Mouse (Mus musculus): ENCODE results near the gene Casp8ap2.

Gene Casp8ap2

DNA sequence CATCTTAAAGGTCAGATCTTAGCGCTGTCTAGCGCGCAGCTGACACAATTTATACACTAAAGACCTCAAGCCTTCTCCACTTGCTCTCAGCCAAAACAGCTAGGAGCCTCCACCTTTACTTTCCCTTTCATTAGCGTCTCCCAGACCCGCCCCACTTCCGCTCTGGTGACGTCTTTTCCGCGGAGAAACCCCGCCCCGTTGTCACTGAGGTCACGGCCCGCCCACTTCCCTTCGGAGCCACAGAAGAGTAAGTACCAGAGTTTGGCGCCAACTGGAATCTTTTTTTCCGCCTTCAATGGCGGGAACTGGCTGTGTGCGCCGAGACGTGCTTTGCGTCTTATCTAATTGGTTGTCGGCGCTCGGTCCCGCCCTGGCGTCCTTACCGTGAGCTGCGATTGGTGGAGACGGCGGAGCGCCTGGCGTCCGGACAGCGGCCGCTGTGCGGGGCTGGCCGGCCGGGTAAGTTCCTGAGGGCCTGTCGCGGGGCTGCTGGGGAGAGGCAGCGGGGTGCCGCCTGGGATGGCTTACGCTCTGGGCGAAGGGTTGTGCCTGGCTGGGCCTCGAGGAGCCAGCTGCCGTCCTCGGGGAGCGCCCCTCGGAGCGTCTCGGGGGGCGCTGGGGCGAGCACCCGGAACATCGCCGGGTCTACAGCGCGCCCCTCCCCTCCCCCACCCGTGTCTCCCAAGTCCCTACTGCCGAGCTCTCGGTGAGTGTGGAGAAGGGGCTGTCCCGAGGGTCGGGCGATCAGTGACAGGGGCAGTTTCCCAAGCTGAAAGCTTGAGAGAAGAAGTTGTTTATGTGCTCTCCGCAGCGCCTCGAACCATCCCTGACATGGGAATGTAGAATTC is at the start of gene Casp8ap2:
TSS of gene Casp8ap2 (plus strand) at position 418 of the 848 bp plus-strand sequence.
- peak; percentile 99 for DNase-seq (ENCODE audit: low read depth, low spot score)

DNA sequence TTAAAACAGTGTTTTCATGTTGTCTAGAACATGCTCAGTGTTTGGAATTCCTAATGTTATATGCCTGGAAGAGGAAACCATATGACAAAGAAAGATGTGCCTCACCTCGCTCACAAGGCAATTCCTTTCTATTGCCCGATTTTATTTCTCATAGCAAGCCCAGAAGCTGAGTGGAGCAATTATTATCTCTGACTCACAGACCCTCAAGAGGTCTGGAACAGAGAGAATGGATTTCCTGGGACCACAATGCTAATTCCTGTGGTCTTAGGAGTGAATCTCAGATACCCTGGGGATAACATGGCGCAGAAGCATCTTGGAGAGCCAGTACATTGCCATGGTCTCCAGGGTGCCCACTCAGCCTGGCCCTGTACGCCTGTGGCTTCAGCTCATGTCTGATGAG is 46.2 kb upstream of the Casp8ap2 start:
- no peak for DNase-seq (ENCODE audit: low read depth, low spot score)

DNA sequence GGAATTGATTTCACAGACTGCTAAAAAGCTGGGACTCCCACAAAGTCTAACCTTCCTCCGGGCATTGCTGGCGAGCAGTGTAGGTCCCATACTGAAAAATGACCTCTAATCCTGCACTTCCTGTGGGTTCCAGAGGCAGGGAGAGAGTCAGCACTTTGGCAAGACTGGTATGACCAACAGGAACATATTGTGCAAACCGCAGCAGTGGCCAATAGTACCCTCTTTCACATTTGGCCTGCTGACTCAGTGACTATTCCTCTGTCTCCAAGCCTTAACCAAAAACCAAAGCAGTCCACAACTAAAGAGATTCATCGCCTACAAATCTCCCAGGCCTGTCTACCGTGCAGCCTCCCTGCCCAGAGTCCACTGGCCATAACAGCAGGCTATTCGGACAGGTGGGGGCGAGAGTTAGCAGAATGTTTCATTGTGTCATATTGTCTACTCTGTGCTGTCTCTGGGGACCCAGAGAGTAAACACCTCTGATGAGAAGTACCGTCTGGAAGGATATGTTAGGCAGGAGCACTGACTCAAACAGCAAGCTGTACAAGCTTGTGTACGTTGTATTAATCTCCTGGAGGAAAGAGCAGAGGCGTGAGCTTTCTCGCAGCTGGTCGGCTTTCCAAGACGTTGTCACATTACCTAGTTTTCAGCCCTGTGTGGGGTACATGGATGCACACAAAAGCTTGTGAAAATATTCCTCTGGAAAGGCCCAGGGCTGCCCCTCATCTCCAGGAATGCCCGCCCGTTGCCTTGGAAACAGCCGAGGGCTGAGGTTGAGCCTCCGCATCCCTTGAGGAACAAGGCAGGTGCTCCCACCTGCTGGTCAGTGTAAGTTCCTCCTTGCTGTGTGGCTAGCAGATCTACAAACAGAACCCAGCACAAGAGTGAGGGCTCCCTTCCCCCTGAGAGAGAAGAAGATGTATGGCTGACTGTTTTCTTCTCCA is 45.0 kb upstream of the Casp8ap2 start:
- DNase-seq (ENCODE audit: low read depth, low spot score), result no peak

DNA sequence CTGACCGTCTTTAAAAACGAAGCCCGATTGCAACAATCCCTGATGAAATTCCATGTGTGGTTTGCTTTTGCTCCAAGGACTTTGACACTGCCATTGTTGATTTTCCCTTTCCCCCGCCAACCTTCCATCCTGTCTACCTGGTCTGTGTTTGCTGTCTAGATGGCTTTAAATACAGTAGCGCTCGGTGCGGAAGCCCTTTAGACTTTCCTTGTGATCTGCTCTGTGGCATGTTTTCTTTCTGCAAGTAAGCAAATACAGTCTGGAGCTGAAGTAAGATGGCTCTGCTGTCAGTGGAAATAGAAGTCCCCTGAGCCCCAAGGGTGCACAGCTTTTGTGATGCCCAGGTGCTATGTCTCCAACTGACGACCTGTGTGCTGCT is 44.3 kb upstream of the Casp8ap2 start:
- DNase-seq (ENCODE audit: low read depth, low spot score), result no peak

DNA sequence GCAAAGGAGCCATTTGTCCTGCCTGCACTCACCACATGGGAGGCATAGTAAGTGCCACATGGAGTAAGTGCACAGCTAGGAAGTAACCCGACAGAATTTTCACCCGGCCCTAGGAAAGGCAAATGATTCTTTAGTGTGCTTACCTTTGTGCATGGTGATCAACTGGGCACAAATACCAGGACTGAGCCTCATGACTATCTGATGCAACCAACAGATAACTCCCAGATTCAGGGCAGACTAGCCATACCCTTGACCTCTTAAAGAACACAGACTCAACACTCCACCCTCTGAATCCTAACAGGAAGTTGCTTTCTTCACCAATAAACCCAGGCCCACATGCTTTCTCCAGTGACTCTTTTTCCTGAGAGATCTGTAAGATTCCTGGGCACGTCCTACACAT is 43.8 kb upstream of the Casp8ap2 start:
- DNase-seq (ENCODE audit: low read depth, low spot score), result no peak

DNA sequence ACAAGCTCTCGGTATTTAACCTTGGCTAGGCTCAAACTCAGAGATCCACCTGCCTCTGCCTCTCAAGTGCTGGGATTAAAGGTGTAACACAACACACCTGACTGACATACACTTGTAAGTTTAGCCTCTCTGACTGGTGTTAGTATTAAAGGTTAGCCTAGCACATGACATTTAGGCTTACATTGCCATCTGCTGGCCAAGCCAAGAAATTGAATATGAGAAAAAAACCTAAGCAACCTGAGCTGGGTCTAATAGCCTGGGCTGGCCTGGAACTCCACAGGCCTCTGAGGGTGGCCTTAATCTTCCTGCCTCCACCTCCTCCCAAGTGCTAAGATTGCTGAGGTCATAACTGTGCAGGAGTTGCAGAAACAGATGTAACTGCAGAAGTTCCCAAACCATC is 43.1 kb upstream of the Casp8ap2 start:
- DNase-seq (ENCODE audit: low read depth, low spot score), result no peak

DNA sequence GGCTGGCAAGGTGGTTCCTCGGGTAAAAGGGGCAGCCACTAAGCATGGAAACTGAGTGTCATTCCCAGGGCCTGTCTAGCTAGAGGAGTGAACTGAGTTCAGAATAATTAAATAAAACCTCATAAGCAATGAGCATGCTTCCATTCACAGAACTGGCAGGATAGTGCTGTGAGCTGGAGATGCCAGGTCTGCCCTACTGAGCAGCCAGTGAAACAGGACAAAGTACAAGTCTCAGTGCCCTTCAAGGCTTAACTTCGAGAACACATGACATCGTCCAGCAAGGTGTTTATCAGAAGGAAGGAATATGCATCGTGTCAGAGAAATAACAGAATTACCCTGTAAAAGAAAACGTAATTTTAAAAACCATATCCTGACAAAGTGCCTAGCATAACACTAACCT is 41.7 kb upstream of the Casp8ap2 start:
- no peak for DNase-seq (ENCODE audit: low read depth, low spot score)

DNA sequence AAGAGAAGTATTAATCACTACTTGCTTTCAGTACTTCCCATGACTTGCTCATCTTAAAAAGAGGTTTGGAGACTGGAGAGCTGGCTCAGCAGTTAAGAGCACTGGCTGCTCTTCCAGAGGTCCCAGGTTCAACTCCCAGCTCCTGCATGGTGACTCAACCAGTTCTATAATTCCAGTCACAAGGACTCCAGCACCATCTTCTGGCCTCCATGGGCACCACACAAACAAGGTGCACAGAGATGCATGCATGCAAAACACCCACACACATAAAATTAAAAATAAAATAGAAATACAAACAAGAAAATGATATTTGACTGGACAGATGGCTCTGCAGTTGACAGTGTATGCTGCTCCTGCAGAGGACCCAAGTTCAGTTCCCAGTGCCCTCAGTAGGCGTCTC is 40.6 kb upstream of the Casp8ap2 start:
- DNase-seq (ENCODE audit: low read depth, low spot score), result no peak

DNA sequence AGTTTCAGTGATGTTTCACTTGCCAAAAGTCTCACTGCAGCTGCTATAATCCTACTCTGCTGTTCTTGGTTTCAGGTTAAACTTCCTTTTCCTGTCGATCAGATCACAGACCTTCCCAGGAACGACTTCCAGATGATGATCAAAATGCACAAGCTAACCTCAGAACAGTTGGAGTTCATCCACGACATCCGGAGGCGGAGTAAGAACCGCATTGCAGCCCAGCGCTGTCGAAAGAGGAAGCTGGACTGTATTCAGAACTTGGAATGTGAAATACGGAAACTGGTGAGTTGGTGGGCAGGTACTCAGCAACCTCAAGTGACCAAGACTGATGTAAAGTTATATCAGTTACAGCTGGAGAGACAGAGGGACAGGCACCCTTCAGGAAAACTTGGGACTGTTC is 40.1 kb upstream of the Casp8ap2 start:
- no peak for DNase-seq (ENCODE audit: low read depth, low spot score)

DNA sequence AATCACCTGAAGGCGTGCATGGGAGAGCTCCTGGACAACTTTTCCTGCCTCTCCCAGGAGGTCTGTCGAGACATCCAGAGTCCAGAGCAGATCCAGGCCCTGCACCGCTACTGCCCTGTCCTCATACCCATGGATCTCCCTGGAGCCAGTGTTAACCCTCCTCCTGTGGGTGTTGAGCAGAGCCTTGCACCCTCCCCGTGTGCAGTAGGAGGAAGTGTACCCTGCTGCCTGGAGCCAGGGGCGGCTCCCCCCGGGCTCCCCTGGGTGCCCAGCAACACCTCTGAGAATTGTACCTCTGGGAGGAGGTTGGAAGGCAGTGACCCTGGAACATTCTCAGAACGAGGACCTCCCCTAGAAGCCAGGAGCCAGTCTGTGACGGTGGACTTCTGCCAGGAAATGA is 35.4 kb upstream of the Casp8ap2 start:
- no peak for DNase-seq (ENCODE audit: low read depth, low spot score)

DNA sequence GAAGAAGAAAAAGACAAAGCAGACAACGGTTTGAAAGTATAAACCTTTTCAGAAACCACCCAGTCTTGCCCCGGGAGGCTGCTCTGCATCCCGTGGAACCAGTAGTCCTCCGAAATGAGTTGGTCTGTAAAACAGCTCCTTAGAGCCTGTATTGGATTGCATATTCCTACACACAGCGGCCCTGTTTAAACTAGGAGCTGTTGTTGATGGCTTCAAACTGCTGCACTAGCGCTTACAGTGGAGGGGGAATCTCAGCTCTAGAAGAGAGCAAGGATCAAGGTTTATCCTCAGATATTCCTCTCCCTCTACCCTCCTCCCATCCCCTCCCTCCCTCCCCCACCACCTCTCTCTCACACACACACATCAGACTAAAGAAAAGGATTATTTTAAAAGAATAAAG is 31.1 kb upstream of the Casp8ap2 start:
- no peak for DNase-seq (ENCODE audit: low read depth, low spot score)

DNA sequence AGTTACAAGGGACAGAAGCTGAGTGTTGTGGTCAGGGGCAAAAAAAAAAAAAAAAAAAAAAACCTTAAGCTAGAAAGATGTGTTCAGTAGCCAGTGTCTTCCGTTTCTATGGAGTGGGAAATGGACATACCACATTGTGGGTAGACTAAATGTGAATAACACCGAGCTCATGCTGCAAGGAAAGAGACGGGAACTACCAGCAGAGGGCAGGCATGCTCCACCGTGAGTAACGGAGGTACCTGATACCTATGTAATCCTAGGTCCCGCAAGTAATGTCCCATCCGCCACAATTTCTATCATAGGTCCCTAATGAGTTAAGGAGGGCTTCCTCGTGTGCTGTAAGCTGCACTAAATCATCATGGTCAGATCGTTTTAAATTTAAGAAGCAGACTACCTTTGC is 28.7 kb upstream of the Casp8ap2 start:
- no peak for DNase-seq (ENCODE audit: low read depth, low spot score)

DNA sequence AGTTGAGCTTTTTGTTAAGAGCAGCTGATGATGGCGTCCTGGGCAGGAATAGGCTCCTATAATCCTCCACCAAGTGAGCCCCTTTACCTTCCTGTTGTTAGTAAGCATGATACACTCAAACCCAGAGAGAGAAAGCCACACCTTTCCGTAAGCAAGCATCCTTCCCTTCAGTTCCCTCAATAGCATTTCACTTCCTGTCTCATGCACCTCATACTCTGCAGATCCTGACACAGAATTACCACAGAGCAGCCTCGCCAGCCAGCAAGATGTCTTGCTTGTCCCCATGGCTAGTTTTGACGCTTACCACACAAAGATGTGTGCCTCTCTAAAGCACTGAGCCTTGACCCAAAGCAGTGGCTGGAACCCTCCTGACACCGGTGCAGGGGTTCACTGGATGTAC is 27.7 kb upstream of the Casp8ap2 start:
- DNase-seq (ENCODE audit: low read depth, low spot score), result no peak

DNA sequence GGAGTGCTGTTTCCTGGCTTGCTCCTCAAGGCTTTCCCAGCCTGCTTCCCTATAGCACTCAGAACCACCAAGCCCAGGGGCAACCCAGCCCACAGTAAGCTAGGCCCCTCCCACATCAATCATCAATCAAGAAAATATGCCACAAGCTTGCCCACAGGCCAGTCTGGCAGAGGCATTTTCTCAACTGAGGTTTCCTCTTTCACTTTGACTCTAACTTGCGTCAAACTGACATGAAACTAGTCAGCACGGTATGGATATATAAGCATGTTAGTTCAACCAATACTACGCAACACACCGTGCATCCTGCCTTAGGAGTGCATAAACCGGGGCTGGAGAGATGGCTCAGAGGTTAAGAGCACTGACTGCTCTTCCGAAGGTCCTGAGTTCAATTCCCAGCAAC is 27.0 kb upstream of the Casp8ap2 start:
- no peak for DNase-seq (ENCODE audit: low read depth, low spot score)

DNA sequence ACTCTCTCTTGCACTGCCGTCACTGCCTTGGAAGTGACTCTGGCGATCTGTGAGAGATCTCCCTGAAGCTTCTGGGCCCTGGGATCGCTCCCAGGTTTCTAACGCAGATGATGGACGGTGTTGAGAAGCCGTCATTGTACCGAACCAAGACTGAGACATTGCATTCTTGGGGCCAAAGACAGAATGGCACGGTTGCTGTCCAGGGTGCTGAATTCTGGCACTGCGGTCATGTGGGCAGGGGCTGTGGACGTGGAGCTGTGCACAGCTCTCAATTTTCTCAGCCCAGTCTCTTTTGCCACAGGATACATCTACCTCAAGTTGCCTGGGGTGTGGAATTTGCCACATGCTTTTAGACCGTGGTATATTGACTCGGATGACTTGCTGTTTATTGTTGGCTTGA is 14.1 kb upstream of the Casp8ap2 start:
- no peak for DNase-seq (ENCODE audit: low read depth, low spot score)

DNA sequence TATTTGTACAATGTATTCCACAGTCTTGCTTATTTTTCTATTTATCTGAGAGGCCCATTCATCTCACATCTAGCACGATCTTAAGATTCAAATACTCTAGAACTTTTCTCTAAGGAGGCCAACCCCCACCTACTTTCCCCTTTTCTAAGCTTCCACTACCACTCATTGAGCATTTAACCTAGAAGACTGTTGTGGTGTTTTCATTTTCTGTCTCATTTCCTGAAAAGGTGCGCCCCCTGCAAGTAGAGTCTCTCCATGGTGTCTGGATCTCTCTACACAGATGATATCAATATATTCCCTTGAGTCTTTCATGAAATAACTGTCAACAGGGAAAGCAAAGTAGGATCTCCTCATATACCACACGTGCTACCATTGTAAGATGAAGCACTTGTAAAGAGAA is 12.6 kb upstream of the Casp8ap2 start, which contains the start of gene Gja10:
TSS of gene Gja10 (minus strand) at position 101 of the 400 bp plus-strand sequence.
- no peak for DNase-seq (ENCODE audit: low read depth, low spot score)

DNA sequence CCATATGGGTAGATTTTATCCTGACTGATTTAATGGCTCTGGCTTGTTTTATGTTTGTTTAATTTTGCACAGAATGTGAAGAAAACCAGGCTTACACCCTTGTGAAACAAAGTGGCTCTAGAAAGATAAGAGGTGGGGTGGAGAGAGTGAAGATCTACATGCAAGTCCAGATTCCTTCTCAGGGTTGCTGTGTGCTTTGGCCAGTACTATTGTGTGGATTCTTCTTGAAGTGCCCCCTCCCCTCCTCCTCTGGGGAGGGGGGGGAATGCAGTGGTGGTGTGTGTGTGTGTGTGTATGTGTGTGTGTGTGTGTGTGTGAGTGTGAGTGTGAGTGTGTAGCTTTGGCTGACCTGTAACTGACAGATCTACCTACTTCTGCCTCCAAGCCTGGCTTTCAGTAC is 6.4 kb downstream of the Casp8ap2 start:
- no peak for DNase-seq (ENCODE audit: low read depth, low spot score)

DNA sequence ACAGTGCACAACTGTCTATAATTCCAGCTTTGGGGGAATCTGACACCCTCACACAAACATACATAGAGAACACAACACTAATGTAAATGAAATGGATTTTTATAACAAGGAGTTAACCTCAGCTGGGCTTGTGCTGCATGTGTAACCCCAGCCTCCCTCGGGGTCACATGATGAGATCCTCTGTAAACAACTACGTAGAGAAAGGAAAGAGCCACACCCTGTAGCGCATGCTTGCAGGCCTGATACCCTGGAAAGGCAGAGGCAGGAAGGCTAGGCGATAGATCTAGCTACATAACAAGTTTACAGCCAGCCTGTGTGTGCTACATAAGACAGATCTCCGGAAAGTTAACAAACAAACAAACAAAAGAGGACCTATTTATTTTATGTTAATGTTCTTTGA is 36.4 kb downstream of the Casp8ap2 start:
- no peak for DNase-seq (ENCODE audit: low read depth, low spot score)

DNA sequence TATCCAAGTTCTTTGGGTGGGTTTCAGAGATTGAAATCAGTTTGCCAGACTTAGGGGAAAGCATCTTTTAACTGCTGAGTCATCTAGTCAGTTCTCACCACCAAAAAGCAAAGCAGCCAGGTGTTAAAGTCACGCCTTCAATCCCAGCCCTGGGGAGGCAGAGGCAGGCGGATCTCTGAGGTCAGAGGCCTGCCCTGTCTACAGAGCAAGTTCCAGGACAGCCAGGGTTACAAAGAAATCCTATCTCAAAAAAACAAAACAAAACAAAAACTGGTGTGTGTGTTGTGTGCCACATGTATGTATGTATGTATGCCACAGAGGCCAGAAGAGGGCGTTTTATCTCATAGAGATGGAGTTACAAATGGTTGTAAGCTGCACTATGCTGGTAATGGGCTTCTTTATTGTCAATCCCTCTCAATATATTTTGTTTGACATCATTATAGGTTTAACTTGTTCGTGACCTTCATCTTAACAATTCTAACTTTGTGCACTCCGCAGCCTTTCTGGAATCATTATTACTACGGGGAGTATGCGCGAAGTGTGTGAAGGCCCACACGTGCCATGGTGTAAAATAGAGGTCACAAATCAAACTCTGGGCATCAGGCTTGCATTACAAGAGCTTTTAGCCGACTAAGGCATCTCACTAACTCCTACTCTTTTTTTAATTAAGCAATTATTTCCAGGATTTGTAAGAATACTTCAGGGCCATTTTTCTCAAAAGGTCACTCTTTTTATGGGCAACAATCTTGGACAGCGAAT is 41.1 kb downstream of the Casp8ap2 start:
- DNase-seq (ENCODE audit: low read depth, low spot score), result no peak

DNA sequence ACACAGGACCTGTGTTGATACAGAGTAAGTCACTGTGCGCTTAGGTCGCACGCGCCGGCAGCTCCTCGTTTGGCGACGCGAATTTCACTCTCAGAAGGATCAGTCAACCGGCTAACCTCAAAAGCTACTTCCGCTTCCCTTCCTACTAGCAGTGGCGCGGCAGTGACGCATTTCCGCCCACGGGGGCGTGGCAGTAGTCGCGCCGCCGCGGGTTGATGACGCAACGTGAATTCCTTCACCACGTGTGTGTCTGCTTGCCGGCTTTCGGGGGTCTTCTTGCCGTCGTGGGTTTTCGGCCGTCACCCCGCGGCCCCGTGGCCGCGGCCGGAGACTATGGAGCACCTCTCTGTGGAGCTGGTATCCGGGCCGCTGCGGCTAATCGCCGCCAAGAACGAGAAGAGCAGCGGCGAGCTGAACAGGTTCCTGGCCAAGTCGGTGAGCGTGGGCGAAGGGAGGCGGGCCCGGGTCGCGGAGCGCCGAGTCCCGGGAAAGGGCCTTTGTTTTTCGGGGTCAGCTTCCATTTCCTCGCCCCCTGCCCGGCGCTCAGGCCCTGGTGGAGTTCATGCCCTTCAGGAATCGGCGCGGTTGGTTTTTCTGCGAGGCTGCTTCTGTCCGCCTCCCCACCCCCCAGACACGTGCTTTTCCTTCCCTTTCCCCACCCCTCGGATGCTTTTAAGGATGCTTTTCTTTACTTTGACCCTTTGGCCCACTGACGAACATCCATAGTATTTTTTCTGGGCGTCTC is 41.8 kb downstream of the Casp8ap2 start, which contains the start of gene Mdn1:
TSS of gene Mdn1 (plus strand) at position 202 of the 745 bp plus-strand sequence.
- peak; percentile 89 for DNase-seq (ENCODE audit: low read depth, low spot score)

DNA sequence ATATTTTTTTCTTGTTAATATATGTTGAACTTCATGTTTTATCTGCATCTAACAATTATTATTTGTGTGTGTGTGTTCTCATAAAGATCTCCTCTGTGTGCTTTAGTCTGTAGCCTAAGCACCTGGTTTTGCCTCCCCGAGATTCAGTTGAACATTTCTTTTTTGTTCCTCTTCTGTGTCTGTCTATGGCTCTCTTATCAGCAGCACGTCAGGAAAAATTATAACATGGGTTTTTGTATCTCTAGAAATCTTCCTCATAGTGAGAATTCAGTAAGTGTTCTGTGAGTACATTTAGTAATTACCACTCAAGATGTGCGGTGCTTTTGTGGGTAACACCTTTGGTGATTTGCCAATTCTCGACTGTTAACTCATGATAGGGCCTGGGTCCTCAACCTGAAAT is 50.6 kb downstream of the Casp8ap2 start:
- DNase-seq (ENCODE audit: low read depth, low spot score), result no peak

Data from telencephalon, adult 2 months (tissue).